In the genomic region with DNA sequence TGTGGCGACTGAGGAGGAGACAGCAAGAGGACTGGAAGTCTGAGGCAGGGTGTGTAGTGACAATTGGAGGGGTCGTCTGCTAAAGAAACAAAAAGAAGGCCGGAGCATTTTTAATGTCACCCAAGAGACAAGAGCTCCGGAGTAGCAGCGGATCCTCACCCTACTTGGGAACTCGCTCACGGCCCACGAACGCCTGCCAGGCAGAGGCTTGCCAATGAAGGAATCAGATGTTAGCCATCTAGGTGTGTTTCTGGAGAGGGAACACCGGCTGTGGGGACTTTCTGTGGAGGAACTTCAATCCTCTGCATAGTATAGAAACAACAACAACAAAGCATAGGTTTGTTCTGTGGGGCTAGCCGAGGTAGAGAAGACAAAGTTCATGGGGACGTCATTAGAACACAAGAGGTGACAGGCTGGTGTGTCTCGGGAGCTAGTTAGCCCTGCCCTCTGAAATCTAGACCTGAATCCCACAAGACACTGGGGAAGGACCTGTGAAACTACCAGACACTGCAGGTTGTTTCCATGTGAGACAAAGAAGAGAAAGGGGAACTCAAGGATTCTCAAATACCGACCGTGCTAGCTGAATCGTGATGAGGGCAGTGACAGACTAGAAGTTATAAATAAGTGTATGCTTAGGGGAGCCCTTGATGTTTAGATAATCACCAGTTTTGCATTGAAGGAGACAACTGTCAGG, we compare ENCODE assay signal across 1 mouse cellular context.
A peak's percentile ranks its signal among the peaks of the same experiment; 100 is the strongest.
TF ChIP-seq lines count a peak whose summit lies in the region.

No protein-coding gene starts in this region.

TF ChIP-seq in MEL, 35 proteins besides CTCF, POLR2A, EP300 and RAD21:
- TF ChIP-seq UBTF (IDR thresholded peaks at IDR 0.05; ENCODE audit: borderline replicate concordance, insufficient read depth, low read depth, low read length), result no peak
- no peak for TF ChIP-seq ZC3H11A (IDR thresholded peaks at IDR 0.05; ENCODE audit: low read depth, low read length)
- no peak for TF ChIP-seq NRF1 (IDR thresholded peaks at IDR 0.05; ENCODE audit: insufficient read depth, low read depth, low read length, poor library complexity, severe bottlenecking)
- no peak for TF ChIP-seq JUND (IDR thresholded peaks at IDR 0.05; ENCODE audit: low read depth, low read length)
- no peak for TF ChIP-seq POLR2AphosphoS5 (IDR thresholded peaks at IDR 0.05; ENCODE audit: borderline replicate concordance, low read depth, low read length)
- no peak for TF ChIP-seq E2F4 (IDR thresholded peaks at IDR 0.05; ENCODE audit: borderline replicate concordance, low read depth, low read length)
- TF ChIP-seq CHD1 (IDR thresholded peaks at IDR 0.05; ENCODE audit: low read depth, low read length), result no peak
- no peak for TF ChIP-seq MXI1 (IDR thresholded peaks at IDR 0.05; ENCODE audit: low read depth, low read length)
- 0 out of 2 replicates have a peak, but pooled peaks have one; percentile 52 for TF ChIP-seq MYC (IDR thresholded peaks at IDR 0.05; ENCODE audit: low read depth, low read length)
- TF ChIP-seq MAFK (IDR thresholded peaks at IDR 0.05; ENCODE audit: borderline replicate concordance, low read depth, low read length), result no peak
- no peak for TF ChIP-seq ZKSCAN1 (IDR thresholded peaks at IDR 0.05; ENCODE audit: low read depth, low read length)
- no peak for TF ChIP-seq MEF2A (IDR thresholded peaks at IDR 0.05; ENCODE audit: extremely low read depth, insufficient replicate concordance, low read depth, low read length, poor library complexity, severe bottlenecking)
- TF ChIP-seq ELF1 (IDR thresholded peaks at IDR 0.05; ENCODE audit: low read depth, low read length), result no peak
- TF ChIP-seq NELFE (IDR thresholded peaks at IDR 0.05; ENCODE audit: low read depth, low read length), result peak; percentile 34; the same call in 1 of the 2 replicates
- peak; percentile 56; the same call in 1 of the 2 replicates for TF ChIP-seq TBP (IDR thresholded peaks at IDR 0.05; ENCODE audit: low read depth, low read length)
- TF ChIP-seq SIN3A (IDR thresholded peaks at IDR 0.05; ENCODE audit: low read length), result peak; percentile 28; the same call in 1 of the 2 replicates
- 0 out of 2 replicates have a peak, but pooled peaks have one; percentile 17 for TF ChIP-seq TCF12 (IDR thresholded peaks at IDR 0.05; ENCODE audit: low read depth, low read length)
